Mouse (Mus musculus) lung, postnatal 4 days (tissue): Measurements from ENCODE around the gene Elmod2.
"Not testable (repeated sequence)": the region's sequence is repeated elsewhere in the genome, so short reads cannot be mapped to it uniquely, and the experiment has no call there.

Experiments
- DNase-seq, 2 experiments: peaks; one replicate each; pipeline ENCODE4 v3.0.0; 2021

Elmod2 gene

GRCm38 (mm10) chr8:83331899-83332697 is at the start of gene Elmod2:
Gene Elmod2, minus strand, starts transcription at chr8:83332486.
- peak; percentile 97 to 99 for DNase-seq

- no peak for DNase-seq
Observed at GRCm38 (mm10) chr8:83381016-83381415, 48.7 kb upstream of the Elmod2 start.

- no peak for DNase-seq
Observed at GRCm38 (mm10) chr8:83380141-83380540, 47.9 kb upstream of the Elmod2 start.

DNA sequence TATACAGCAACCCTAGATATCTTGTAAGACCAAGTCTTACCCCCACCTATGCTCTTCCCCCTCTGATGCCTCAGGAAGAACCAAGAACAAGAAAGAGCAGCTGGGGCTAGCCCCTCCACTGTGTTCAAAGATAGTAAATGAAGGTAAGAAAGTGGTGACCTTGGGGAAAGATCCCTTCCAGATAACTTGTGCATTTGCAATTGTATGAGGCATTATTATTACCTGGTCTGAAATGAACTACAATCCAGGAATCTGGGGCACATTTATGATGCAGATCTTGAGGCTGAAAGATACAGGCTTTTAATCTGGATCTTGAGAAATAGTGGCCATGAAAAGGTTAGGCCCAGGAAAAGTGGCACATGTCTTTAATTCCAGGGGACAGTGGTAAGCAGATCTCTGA is 44.9 kb upstream of the Elmod2 start:
- DNase-seq, result no peak

- no peak for DNase-seq
Observed at GRCm38 (mm10) chr8:83363156-83363769, 31.0 kb upstream of the Elmod2 start.

- DNase-seq, result no peak
Observed at GRCm38 (mm10) chr8:83351315-83351714, 19.0 kb upstream of the Elmod2 start.

GRCm38 (mm10) chr8:83348263-83348662 is 16.0 kb upstream of the Elmod2 start, which contains the start of gene Mgat4d:
Gene Mgat4d, plus strand, starts transcription at chr8:83348471.
- no peak for DNase-seq

DNA sequence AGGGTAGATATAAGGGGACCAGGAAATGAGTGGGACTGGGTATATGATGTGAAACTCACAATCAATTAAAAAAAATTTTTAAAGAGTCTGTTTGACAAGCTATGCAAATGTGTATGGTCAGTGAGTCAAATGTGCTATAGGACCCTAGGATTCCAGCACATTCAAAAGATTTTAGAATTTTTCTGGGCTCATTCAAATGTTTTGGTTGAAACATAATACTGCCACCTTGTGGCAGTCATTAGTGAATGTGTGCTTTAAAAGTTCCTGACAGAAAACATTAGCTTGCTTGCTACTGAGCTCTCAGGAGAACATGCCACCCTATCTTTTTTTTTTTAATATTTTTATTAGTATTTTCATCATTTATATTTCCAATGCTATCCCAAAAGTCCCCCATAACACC is 10.4 kb upstream of the Elmod2 start:
- DNase-seq, result no peak

DNA sequence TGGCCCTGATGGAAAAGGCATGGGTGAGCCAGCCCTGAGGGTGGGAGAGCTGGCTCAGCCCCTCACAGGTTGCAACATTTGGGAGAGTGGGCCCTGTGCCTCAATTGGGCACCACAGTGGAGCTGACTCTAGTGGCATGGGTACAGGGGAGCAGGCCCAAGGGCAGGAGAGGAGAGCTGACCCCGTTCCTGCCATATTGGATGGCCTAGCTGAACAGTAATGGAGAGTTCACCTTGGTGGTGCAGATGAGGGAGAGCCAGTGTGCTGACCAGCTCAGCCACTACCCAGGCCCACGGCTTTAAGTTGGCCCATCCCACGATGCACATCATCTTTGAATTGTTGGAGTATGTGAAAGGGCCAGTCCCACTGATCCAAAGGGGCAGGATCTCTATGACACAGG is 9.8 kb upstream of the Elmod2 start:
- no peak for DNase-seq

GRCm38 (mm10) chr8:83332864-83333263 is 578 bp upstream of the Elmod2 start:
- DNase-seq, result no peak

DNA sequence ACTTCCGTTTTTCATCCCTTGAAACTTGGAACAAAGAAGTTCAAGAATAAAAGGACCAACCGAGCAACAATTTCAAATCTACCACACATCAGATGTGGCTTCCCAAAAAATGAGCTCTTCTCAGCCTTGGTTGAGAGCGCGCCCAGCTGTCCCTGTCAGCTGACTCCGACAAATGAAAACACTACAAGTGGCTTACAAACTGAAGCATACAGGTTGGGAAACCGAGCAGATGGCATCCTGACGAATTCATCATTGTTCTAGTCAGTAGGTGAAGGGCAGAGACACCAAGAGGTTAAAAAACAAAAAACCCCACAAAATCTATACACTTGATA is 753 bp downstream of the Elmod2 start:
- peak in 1 of 2 experiments; percentile 23 for DNase-seq

DNA sequence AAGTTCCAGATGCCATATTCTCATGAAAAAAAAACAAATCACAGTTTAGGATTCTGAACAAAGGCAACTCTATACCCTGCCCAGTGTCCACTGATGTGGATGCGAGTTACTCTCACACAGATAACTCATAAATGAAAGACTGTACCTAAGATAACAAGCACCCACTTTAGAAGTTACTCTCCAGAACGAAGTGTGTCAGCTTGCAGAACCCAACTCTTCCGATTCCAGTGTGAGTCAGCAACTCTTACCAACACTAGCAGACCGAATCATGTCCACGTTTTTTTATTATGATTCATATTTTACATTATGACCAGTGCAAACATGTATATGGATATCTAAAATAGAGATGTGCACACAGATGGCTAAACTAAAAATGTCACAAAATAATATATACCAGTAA is 4.4 kb downstream of the Elmod2 start:
- DNase-seq, result no peak

DNA sequence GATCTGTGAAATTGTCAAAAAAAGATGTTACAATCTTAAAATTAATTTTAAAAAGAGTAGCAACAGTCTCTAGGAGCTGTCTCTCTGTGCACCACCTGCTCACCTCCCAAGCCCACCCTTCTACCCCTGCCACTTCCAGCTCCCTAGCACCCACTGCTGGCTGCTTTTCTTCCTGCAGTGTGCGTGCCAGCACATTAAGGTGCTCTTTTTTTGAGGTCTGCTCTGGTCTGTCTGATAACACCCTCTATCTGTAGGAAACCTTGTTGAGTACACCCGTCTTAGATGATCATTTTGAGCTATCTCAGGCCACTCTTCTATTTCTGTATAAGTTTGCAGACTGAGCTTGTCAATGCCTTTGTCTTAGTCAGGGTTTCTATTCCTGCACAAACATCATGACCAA is 9.2 kb downstream of the Elmod2 start:
- no peak for DNase-seq

DNA sequence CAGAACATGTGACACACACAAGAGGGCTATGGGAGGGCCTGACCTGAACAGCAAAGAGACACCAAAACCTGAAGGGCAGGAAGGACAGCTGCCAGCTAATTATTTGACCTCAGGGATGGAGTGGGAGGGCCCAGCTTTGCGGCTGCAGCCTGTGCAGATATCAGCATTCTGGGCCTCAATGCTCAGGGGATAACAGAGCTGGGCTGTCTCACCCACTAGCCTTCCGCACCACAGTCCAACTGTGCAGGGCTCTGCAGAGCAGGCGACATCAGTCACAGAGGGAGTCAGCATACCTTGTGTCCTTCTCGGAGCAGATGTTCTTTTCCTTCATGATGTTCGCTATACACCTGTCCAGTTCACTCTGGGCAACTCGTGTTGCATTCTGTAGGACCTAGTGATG is 9.9 kb downstream of the Elmod2 start:
- DNase-seq, result no peak

DNA sequence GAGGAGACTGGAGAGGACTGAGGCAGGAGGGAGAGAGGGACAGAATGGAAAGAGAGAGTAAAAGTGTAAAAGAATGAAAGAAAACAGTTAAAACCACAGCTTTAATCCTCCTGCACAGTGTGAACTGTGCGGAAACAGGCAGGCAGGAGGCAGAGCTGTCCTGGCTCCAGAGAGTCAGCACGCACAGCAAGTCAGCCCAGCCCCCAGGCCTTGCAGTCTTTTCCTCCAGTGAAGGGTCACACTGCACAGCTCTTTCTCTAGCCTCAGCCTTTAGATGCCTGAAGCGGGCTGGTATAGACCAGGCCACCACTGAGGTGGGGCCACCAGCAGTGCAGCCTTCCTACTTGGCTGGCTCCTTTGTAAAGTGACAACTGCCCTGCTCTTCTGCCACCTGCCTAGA is 11.7 kb downstream of the Elmod2 start:
- DNase-seq, result no peak

DNA sequence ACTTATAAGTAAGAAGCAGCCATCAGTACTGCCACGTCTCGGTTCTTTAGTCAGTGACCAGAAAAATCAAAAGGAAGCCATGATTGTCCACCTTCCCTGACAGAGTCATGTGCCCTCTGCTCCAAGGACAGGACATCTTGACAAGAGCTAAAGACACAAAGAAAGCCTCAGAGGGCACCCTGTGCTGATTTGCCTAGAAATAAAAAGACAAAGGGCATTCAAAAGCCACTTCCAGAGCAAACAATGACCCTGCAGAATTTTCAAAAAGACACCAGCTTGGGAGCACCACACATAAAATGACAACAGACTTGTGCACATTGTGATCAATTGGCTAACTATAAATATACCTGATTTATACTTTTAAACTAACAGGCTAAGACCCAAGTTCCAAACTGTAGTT is 16.6 kb downstream of the Elmod2 start:
- no peak for DNase-seq

GRCm38 (mm10) chr8:83315084-83315483 is 17.2 kb downstream of the Elmod2 start:
- not testable (repeated sequence) for DNase-seq

GRCm38 (mm10) chr8:83309836-83310235 is 22.4 kb downstream of the Elmod2 start:
- no peak for DNase-seq

DNA sequence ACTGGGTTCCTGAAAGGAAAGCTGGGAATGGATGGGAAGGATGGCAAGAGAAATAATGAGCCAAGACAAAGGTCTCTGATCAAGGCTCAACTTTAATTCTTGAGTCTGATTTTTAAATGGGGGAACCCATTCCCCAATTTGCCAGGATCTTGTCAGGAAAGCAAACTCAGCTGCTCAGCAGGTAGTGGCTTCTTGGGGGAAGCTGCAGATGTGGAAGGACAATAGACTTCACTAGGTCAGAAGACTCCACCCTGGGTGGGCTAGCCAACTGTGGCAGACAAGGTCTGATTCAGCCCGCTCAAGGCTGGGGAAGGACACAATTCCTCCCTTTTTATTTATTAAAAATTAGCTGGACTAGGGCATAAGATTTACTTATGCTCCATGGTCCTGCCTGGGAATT is 27.3 kb downstream of the Elmod2 start:
- no peak for DNase-seq

DNA sequence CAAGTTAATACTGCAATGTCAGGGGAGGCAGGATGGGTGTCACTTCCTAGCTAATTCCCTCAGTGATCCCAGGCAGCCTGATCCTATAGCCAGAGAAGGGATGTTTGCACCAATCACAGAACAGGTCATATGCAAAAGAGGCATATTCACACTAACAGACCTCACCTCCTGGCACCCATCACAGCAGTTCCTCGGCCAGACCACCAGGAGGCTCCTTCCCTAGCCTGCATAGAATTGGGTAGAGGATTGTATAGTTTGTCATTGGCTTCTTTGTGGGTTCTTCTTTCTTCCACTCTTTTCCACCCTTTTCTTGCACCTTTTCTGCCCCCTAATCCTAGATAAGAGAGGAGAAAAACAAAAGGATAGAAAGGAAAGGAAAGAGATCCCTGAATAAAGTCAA is 32.2 kb downstream of the Elmod2 start:
- DNase-seq, result peak in 1 of 2 experiments; percentile 11

GRCm38 (mm10) chr8:83297375-83297774 is 34.9 kb downstream of the Elmod2 start:
- no peak for DNase-seq

GRCm38 (mm10) chr8:83290176-83290575 is 42.1 kb downstream of the Elmod2 start, which contains the start of gene Ucp1:
Gene Ucp1, plus strand, starts transcription at chr8:83290352.
- DNase-seq, result peak in 1 of 2 experiments; percentile 8

DNA sequence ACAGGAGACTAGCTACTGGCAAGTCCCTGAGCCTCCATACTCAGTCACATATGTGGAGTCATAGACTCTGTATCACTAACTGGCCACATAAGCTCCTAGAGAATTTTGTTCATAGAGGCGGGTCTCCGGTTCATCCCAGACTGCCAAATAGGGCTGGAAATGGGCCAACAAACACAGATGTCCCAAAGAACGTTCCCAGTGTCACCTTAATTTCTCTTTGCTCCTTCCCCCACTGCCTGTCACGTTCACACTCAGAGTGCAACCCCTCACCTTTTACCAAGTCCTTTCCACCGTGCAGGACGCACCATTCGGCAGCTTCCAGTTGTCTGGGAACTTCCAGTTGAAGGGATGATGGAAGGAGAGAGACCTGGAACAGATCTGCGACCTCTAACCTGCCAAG is 46.9 kb downstream of the Elmod2 start:
- DNase-seq, result no peak

DNA sequence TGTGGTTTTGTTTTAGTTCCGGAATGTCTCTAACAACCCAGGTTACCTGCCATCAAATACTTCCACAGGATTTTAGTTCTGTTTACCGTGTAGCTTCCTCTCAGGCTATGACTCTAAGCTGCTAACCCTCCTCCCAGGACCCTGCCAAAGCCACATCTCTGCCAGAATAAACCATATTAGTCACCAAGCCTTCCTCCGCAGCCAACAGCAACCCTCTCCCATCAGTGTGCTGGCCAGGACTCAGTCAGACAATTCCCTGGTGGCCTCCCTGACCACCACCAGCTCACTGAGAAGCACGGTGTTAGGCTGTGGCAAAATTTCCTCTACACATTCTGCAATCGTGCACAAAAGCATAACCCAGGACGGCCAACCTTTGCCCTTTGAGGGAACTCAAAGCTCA is 53.9 kb downstream of the Elmod2 start:
- DNase-seq, result no peak

GRCm38 (mm10) chr8:83274470-83274869 is 57.8 kb downstream of the Elmod2 start:
- DNase-seq, result no peak
